Mouse (Mus musculus) spleen, adult 2 months (tissue): ENCODE data around the gene Sdk1. TPM values are rescaled to one million over a fixed set of nuclear protein-coding genes. Genes with fewer than 3 reads are reported as not detected.
A peak's percentile ranks its signal among the peaks of the same experiment; 100 is the strongest.

Source experiments
- DNase-seq, 2 experiments: peaks; one replicate each; pipeline versions ENCODE4 v3.0.0 to v3.0.0-alpha.2; 2012 to 2021; ENCODE audit warnings: low spot score in 2 of 2, low read depth in 1 of 2
- H3K27ac ChIP-seq: fragments of 200-500 bp; 2 replicates; pipeline ENCODE4 v1.5.1; 2012; ENCODE audit warnings: low read length, inconsistent platforms; ENCODE audit not compliant: insufficient read depth
- H3K27me3 ChIP-seq: fragments of 200-500 bp; 2 replicates; pipeline ENCODE4 v1.6.1; 2012; ENCODE audit warnings: mild to moderate bottlenecking, moderate library complexity, low read length, inconsistent platforms; ENCODE audit not compliant: control insufficient read depth, insufficient read depth
- H3K36me3 ChIP-seq: fragments of 200-500 bp; 2 replicates; pipeline ENCODE4 v1.6.1; 2012; ENCODE audit warnings: mild to moderate bottlenecking, low read length, inconsistent platforms; ENCODE audit not compliant: control insufficient read depth, insufficient read depth
- H3K4me1 ChIP-seq: fragments of 200-500 bp; 2 replicates; pipeline ENCODE4 v1.6.1; 2011; ENCODE audit warnings: inconsistent platforms; ENCODE audit not compliant: control insufficient read depth, insufficient read depth, insufficient read length
- H3K4me3 ChIP-seq: fragments of 200-500 bp; 2 replicates; pipeline ENCODE4 v1.5.1; 2011; ENCODE audit warnings: mild to moderate bottlenecking, inconsistent platforms; ENCODE audit not compliant: insufficient read depth, insufficient read length; ENCODE audit errors: extremely low read depth
- CTCF ChIP-seq: fragments of 200-500 bp; IDR thresholded peaks from 2 replicates; pipeline ENCODE4 v1.5.1; 2011; ENCODE audit warnings: mild to moderate bottlenecking, inconsistent platforms; ENCODE audit not compliant: insufficient read depth, insufficient read length, insufficient replicate concordance; ENCODE audit errors: extremely low read depth
- POLR2A ChIP-seq: fragments of 200-500 bp; IDR thresholded peaks from 2 replicates; pipeline ENCODE4 v1.6.1; 2011; ENCODE audit warnings: low read depth, low read length, inconsistent platforms
- WGBS: fragments of 180-500 bp; shearing (Covaris S2); methylation state at CpG from one replicate; pipeline ENCODE4 v1.1.7; 2018; 5-methylcytosine and 5-hydroxymethylcytosine counted together
- polyA plus RNA-seq: library from polyadenylated mRNA; depleted of rRNA; stranded (reverse); fragments of >200 nt; gene quantifications from 2 replicates; pipeline ENCODE4 v1.2.3, GENCODE M21; 2012; rRNA removed

Gene Sdk1
- 0.53 and 0.62 TPM in 2 replicates for polyA plus RNA-seq

- peaks cover 26% of the 10 kb centered on the region for H3K27me3 ChIP-seq
- peak; percentile 69 to 84 for DNase-seq
- WGBS: 2% methylated on average over 76 of the region's 77 CpGs
- peak within 1 kb of the TSS; percentile 60 for H3K4me3 ChIP-seq
- peaks cover 5% of the 10 kb centered on the region; the same call in 1 of the 2 replicates for H3K4me1 ChIP-seq
- H3K27ac ChIP-seq: no peak within 1 kb of the TSS
- no peaks in the 10 kb centered on the region for H3K36me3 ChIP-seq
- no peak for TF ChIP-seq POLR2A
- TF ChIP-seq CTCF: peak; percentile 63; the same call in 1 of the 2 replicates
These were observed at the start of gene Sdk1 for GRCm38 (mm10) chr5:141240841-141241543. TSS of gene Sdk1 (plus strand) at chr5:141241490.

GRCm38 (mm10) chr5:141197278-141197677 lies 44.0 kb upstream of the Sdk1 start:
- peaks cover 8% of the 10 kb centered on the region; the same call in 1 of the 2 replicates for H3K4me1 ChIP-seq
- no peaks in the 10 kb centered on the region for H3K27me3 ChIP-seq
- no peaks in the 10 kb centered on the region for H3K36me3 ChIP-seq
- TF ChIP-seq CTCF: no peak
- no peak for TF ChIP-seq POLR2A
- no peak for DNase-seq
- 44% methylated on average over 4 of the region's 4 CpGs for WGBS
- H3K27ac ChIP-seq: no peak overlapping the region
- H3K4me3 ChIP-seq: no peak overlapping the region

- Histone ChIP-seq H3K36me3 (no peaks in the 10 kb centered on the region), H3K4me3 (no peak overlapping the region), H3K27me3 (no peaks in the 10 kb centered on the region), H3K4me1 (no peaks in the 10 kb centered on the region), H3K27ac (no peak overlapping the region)
- no peak for TF ChIP-seq CTCF
- no peak for TF ChIP-seq POLR2A
- no peak for DNase-seq
- WGBS: 86% methylated on average over 11 of the region's 11 CpGs
These were observed 38.8 kb upstream of the Sdk1 start for GRCm38 (mm10) chr5:141202276-141203065.

GRCm38 (mm10) chr5:141207061-141207460 lies 34.2 kb upstream of the Sdk1 start:
- DNase-seq: no peak
- TF ChIP-seq POLR2A (no peak), CTCF (no peak)

GRCm38 (mm10) chr5:141225243-141225642 lies 16.0 kb upstream of the Sdk1 start:
- no peak overlapping the region for H3K27ac ChIP-seq
- TF ChIP-seq POLR2A: no peak
- no peak for TF ChIP-seq CTCF
- no peak overlapping the region for H3K4me3 ChIP-seq
- H3K4me1 ChIP-seq: no peaks in the 10 kb centered on the region
- DNase-seq: no peak
- no peaks in the 10 kb centered on the region for H3K27me3 ChIP-seq
- WGBS: 82% methylated on average over 3 of the region's 3 CpGs
- H3K36me3 ChIP-seq: no peaks in the 10 kb centered on the region

More at GRCm38 (mm10) chr5:141207061-141207460, 34.2 kb upstream of the Sdk1 start:
- no peaks in the 10 kb centered on the region for H3K27me3 ChIP-seq
- no peak overlapping the region for H3K27ac ChIP-seq
- WGBS: 45% methylated on average over 5 of the region's 5 CpGs
- H3K4me1 ChIP-seq: no peaks in the 10 kb centered on the region
- H3K36me3 ChIP-seq: no peaks in the 10 kb centered on the region
- H3K4me3 ChIP-seq: no peak overlapping the region

- no peak for TF ChIP-seq POLR2A
- H3K27me3 ChIP-seq: peaks cover 4% of the 10 kb centered on the region; the same call in 1 of the 2 replicates
- H3K27ac ChIP-seq: no peak overlapping the region
- H3K4me3 ChIP-seq: no peak overlapping the region
- DNase-seq: no peak
- H3K36me3 ChIP-seq: no peaks in the 10 kb centered on the region
- H3K4me1 ChIP-seq: no peaks in the 10 kb centered on the region
- WGBS: 42% methylated on average over 4 of the region's 4 CpGs
These were observed 7.0 kb upstream of the Sdk1 start for GRCm38 (mm10) chr5:141234326-141234725.

- TF ChIP-seq POLR2A (no peak), CTCF (no peak)
- 45% methylated on average over 5 of the region's 5 CpGs for WGBS
- H3K36me3 ChIP-seq: no peaks in the 10 kb centered on the region
- H3K27me3 ChIP-seq: peaks cover 26% of the 10 kb centered on the region
- no peak for DNase-seq
- no peak overlapping the region for H3K27ac ChIP-seq
- H3K4me1 ChIP-seq: peaks cover 5% of the 10 kb centered on the region; the same call in 1 of the 2 replicates
- H3K4me3 ChIP-seq: no peak overlapping the region
These were observed 1.9 kb upstream of the Sdk1 start for GRCm38 (mm10) chr5:141239401-141239800.
